Comparison of ENCODE assay signal across 21 mouse cellular contexts in genomic region chr5:96308645-96309044, GRCm38 (mm10).
A peak's percentile ranks its signal among the peaks of the same experiment; 100 is the strongest.
DNase-seq lines count a peak whose midpoint lies in the region; ATAC-seq lines count a peak whose summit lies in the region.
"Had no signal": no experiment of that assay in that cellular context is flagged by ENCODE, and none has a peak within 500 bp of the region (broad histone marks: within the 10 kb centered on the region; RNA-seq: fewer than 3 reads in every experiment).

No protein-coding gene starts in this region.

- no peak overlapping the region for H3K4me2 ChIP-seq in kidney, embryonic 15.5 days
- H3K4me2 ChIP-seq in midbrain, embryonic 15.5 days: 0 out of 2 replicates have a peak overlapping the region, but pooled peaks have one; percentile 3
- H3K4me2 ChIP-seq: liver, embryonic 12.5 days; neural tube, embryonic 13.5 days had no signal

- no peak overlapping the region for H3K4me3 ChIP-seq in kidney, embryonic 15.5 days (replicated peaks)
- H3K4me3 ChIP-seq in midbrain, embryonic 15.5 days: no peak overlapping the region
- H3K4me3 ChIP-seq: limb, embryonic 10.5 days; liver, embryonic 12.5 days; megakaryocyte, embryonic 14.5 days; neural tube, embryonic 13.5 days had no signal

- ATAC-seq in kidney, embryonic 15.5 days (replicated peaks; ENCODE audit: low FRiP score): 0 out of 2 replicates have a peak, but pooled peaks have one; percentile 38
- ATAC-seq in midbrain, embryonic 15.5 days (replicated peaks): no peak; the same call in 1 of the 2 replicates
- ATAC-seq: liver, embryonic 12.5 days had no signal

- WGBS in kidney, embryonic 15.5 days: 72% methylated on average over 5 of the region's 5 CpGs
- 32% methylated on average over 5 of the region's 5 CpGs for WGBS in midbrain, embryonic 15.5 days

- 0 out of 2 replicates have a peak overlapping the region, but pooled peaks have one; percentile 37 for H3K27ac ChIP-seq in kidney, embryonic 15.5 days
- H3K27ac ChIP-seq in midbrain, embryonic 15.5 days: 0 out of 2 replicates have a peak overlapping the region, but pooled peaks have one; percentile 8
- H3K27ac ChIP-seq: limb, embryonic 10.5 days; liver, embryonic 12.5 days; neural tube, embryonic 13.5 days had no signal

- no peaks in the 10 kb centered on the region for H3K36me3 ChIP-seq in kidney, embryonic 15.5 days
- no peaks in the 10 kb centered on the region for H3K36me3 ChIP-seq in midbrain, embryonic 15.5 days (replicated peaks)
- H3K36me3 ChIP-seq: limb, embryonic 10.5 days; liver, embryonic 12.5 days; neural tube, embryonic 13.5 days had no signal

- no peaks in the 10 kb centered on the region for H3K27me3 ChIP-seq in kidney, embryonic 15.5 days
- H3K27me3 ChIP-seq in midbrain, embryonic 15.5 days (replicated peaks): no peaks in the 10 kb centered on the region
- H3K27me3 ChIP-seq: CH12.LX; liver, embryonic 12.5 days; megakaryocyte, embryonic 14.5 days; neural tube, embryonic 13.5 days had no signal

- no peaks in the 10 kb centered on the region for H3K9me3 ChIP-seq in kidney, embryonic 15.5 days (replicated peaks)
- H3K9me3 ChIP-seq in midbrain, embryonic 15.5 days: no peaks in the 10 kb centered on the region
- H3K9me3 ChIP-seq: limb, embryonic 10.5 days; liver, embryonic 12.5 days; megakaryocyte, embryonic 14.5 days; neural tube, embryonic 13.5 days had no signal

- 0 out of 2 replicates have a peak, but pooled peaks cover 3% of the 10 kb centered on the region for H3K4me1 ChIP-seq in kidney, embryonic 15.5 days
- 0 out of 2 replicates have a peak, but pooled peaks cover 7% of the 10 kb centered on the region for H3K4me1 ChIP-seq in midbrain, embryonic 15.5 days
- H3K4me1 ChIP-seq: liver, embryonic 12.5 days; megakaryocyte, embryonic 14.5 days had no signal

- peak; percentile 72 for DNase-seq in heart, adult 11 months
- no peak for DNase-seq in heart, adult 9 months (ENCODE audit: low spot score in 2 of 2)
- DNase-seq in kidney, postnatal 25 days: no peak
- peak; percentile 55 for DNase-seq in Muller cell, postnatal 12 days (ENCODE audit: inconsistent ontology term)
- DNase-seq in embryo, embryonic 9.5 days (ENCODE audit: extremely low spot score): no peak
- no peak for DNase-seq in urinary bladder, adult 2 months (ENCODE audit: low spot score)
- DNase-seq: adrenal gland, adult 2 months; cerebellum, postnatal 25 days; gastrocnemius, postnatal 25 days; kidney, adult 18-20 months; kidney, postnatal 14 days; lung, adult 2 months; right cerebral cortex, postnatal 14 days; thymus, adult 2 months had no signal

- H3K9ac ChIP-seq in kidney, embryonic 15.5 days: no peak overlapping the region
- H3K9ac ChIP-seq in midbrain, embryonic 15.5 days: no peak overlapping the region
- H3K9ac ChIP-seq: liver, embryonic 12.5 days; neural tube, embryonic 13.5 days had no signal

Comparison
In these comparisons a context has a peak if more than half of its experiments do, and no peak if none do; other contexts are left out.
1. DNase-seq: peak in heart, adult 11 months (single experiment) and Muller cell, postnatal 12 days (single experiment); none in heart, adult 9 months (0 of 2), kidney, postnatal 25 days (0 of 2), embryo, embryonic 9.5 days (single experiment) and urinary bladder, adult 2 months (single experiment).